ENCODE assay signal across 24 mouse cellular contexts in the genomic region with DNA sequence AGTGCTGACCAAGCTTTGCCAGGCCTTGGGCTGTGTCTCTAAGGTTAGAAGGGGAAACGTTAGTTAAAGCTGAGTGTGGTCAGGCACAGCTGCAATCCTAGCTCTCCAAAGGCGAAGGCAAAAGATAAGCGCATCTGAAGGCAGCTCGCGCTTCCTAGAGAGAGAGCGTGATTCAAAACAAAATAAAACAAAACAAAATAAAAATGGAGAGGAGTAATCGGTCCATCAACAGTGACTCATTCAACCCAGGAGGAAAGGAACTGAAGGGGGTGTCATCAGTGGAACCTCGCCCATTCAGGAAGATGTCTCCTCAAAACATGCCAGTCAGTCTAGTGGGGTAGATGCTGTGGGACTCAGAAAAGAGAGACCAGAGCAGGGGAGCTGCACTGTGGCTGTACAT. TPM values are rescaled to one million over a fixed set of nuclear protein-coding genes. Genes with fewer than 3 reads are reported as not detected.
DNase-seq lines count a peak whose midpoint lies in the region; ATAC-seq and TF ChIP-seq lines count a peak whose summit lies in the region.
"Had no signal": no experiment of that assay in that cellular context is flagged by ENCODE, and none has a peak within 500 bp of the region (broad histone marks: within the 10 kb centered on the region; RNA-seq: fewer than 3 reads in every experiment).

No protein-coding gene starts in this region.

- H3K9me3 ChIP-seq in MEL (replicated peaks; ENCODE audit: insufficient read depth, low read length), result no peaks in the 10 kb centered on the region
- no peaks in the 10 kb centered on the region for H3K9me3 ChIP-seq in stomach, postnatal 0 days (ENCODE audit: control insufficient read depth, low read length)
- H3K9me3 ChIP-seq: embryonic facial prominence, embryonic 10.5 days; forebrain, embryonic 13.5 days; G1E; heart, embryonic 13.5 days; hindbrain, embryonic 12.5 days had no signal

- H3K4me3 ChIP-seq in layer of hippocampus, adult 2 months, result no peak overlapping the region
- H3K4me3 ChIP-seq in MEL (ENCODE audit: control insufficient read depth in 1 of 2, insufficient read depth in 1 of 2, low read depth in 2 of 2, low read length in 2 of 2), result no peak overlapping the region
- no peak overlapping the region for H3K4me3 ChIP-seq in myocyte
- no peak overlapping the region for H3K4me3 ChIP-seq in stomach, postnatal 0 days (ENCODE audit: low read depth, low read length)
- H3K4me3 ChIP-seq: embryonic facial prominence, embryonic 10.5 days; forebrain, embryonic 13.5 days; heart, embryonic 13.5 days; hindbrain, embryonic 12.5 days had no signal

- H3K36me3 ChIP-seq in MEL (ENCODE audit: control insufficient read depth in 1 of 2, insufficient read depth in 2 of 2, low read length in 2 of 2) (peaks cover 0 to 29% of the 10 kb centered on the region in 2 experiments; a peak in 3 of 4 replicates), myocyte (ENCODE audit: control insufficient read depth, insufficient read depth) (no peaks in the 10 kb centered on the region)
- H3K36me3 ChIP-seq in stomach, postnatal 0 days (ENCODE audit: control insufficient read depth, insufficient read depth, low read length), result no peaks in the 10 kb centered on the region
- H3K36me3 ChIP-seq: embryonic facial prominence, embryonic 10.5 days; G1E; heart, embryonic 13.5 days; hindbrain, embryonic 12.5 days had no signal

- H3K27me3 ChIP-seq in MEL (ENCODE audit: control insufficient read depth in 1 of 2, insufficient read depth in 2 of 2, low read length in 2 of 2) (no peaks in the 10 kb centered on the region), myocyte (ENCODE audit: control insufficient read depth, insufficient read depth, insufficient read length) (no peaks in the 10 kb centered on the region)
- no peaks in the 10 kb centered on the region for H3K27me3 ChIP-seq in stomach, postnatal 0 days (ENCODE audit: control insufficient read depth, insufficient read depth, low read length)
- H3K27me3 ChIP-seq: forebrain, embryonic 13.5 days; heart, embryonic 13.5 days; hindbrain, embryonic 12.5 days had no signal

- no peak for DNase-seq in layer of hippocampus, adult 2 months (ENCODE audit: low spot score in 2 of 2)
- DNase-seq in layer of hippocampus, postnatal 36 days, result no peak
- DNase-seq in 416B (ENCODE audit: low read depth), result peak; percentile 81
- DNase-seq in MEL (ENCODE audit: low read depth, low spot score), result peak; percentile 77
- no peak for DNase-seq in stomach, postnatal 0 days (ENCODE audit: low spot score)
- DNase-seq in lung, postnatal 36 days, result no peak
- DNase-seq: adrenal gland, postnatal 14 days; cerebellum, adult 11-12 months; cerebellum, adult 9-11 months; cerebellum, postnatal 36 days; forebrain, postnatal 0 days; gastrocnemius, postnatal 25 days; heart, adult 11 months; heart, postnatal 36 days had no signal

- no peak; a peak in 1 of 4 replicates for TF ChIP-seq POLR2A in MEL (IDR thresholded peaks at IDR 0.05; ENCODE audit: control insufficient read depth in 1 of 2, insufficient read depth in 1 of 2, low read depth in 1 of 2, low read length in 2 of 2, poor library complexity in 1 of 2)
- no peak for TF ChIP-seq POLR2A in myocyte (IDR thresholded peaks at IDR 0.05; ENCODE audit: insufficient read length, low read depth)

- H3K4me1 ChIP-seq in MEL (ENCODE audit: control insufficient read depth in 1 of 2, insufficient read depth in 2 of 2, low read length in 2 of 2), result peaks cover 16 to 30% of the 10 kb centered on the region in 2 experiments
- H3K4me1 ChIP-seq in stomach, postnatal 0 days (replicated peaks; ENCODE audit: control insufficient read depth, insufficient read depth), result no peaks in the 10 kb centered on the region
- H3K4me1 ChIP-seq: embryonic facial prominence, embryonic 10.5 days; forebrain, embryonic 13.5 days; hindbrain, embryonic 12.5 days had no signal

- no peak for TF ChIP-seq RAD21 in MEL (IDR thresholded peaks at IDR 0.05; ENCODE audit: low read depth, low read length)

- TF ChIP-seq CTCF in layer of hippocampus, adult 2 months (conservative IDR thresholded peaks at IDR 0.05), result no peak
- no peak for TF ChIP-seq CTCF in MEL (IDR thresholded peaks at IDR 0.05 in 2 of 3, conservative IDR thresholded peaks at IDR 0.05 in 1 of 3; ENCODE audit: control insufficient read depth in 1 of 3, insufficient read depth in 1 of 3, low read depth in 2 of 3, low read length in 3 of 3, poor library complexity in 1 of 3, severe bottlenecking in 1 of 3)
- TF ChIP-seq CTCF in stomach, postnatal 0 days (IDR thresholded peaks at IDR 0.05; ENCODE audit: low read depth), result no peak

- peak overlapping the region; percentile 2 for H3K9ac ChIP-seq in MEL (ENCODE audit: control insufficient read depth, low read depth, low read length, poor library complexity, severe bottlenecking)
- no peak overlapping the region for H3K9ac ChIP-seq in stomach, postnatal 0 days (ENCODE audit: low read length)
- H3K9ac ChIP-seq: forebrain, embryonic 13.5 days; forebrain, postnatal 0 days; heart, embryonic 13.5 days; hindbrain, embryonic 12.5 days had no signal

- TF ChIP-seq EP300 in MEL (IDR thresholded peaks at IDR 0.05; ENCODE audit: low read depth in 1 of 2, low read length in 2 of 2), result no peak
- TF ChIP-seq EP300 in stomach, postnatal 0 days (optimal IDR thresholded peaks at IDR 0.05), result no peak

- no peak overlapping the region for H3ac ChIP-seq in myocyte (ENCODE audit: control insufficient read depth, insufficient read length)

- peak overlapping the region; percentile 62 for H3K4me2 ChIP-seq in myocyte (ENCODE audit: low read depth)
- no peak overlapping the region for H3K4me2 ChIP-seq in stomach, postnatal 0 days (replicated peaks; ENCODE audit: low read depth)
- H3K4me2 ChIP-seq: forebrain, embryonic 13.5 days; heart, embryonic 13.5 days; hindbrain, embryonic 12.5 days had no signal

- ATAC-seq in stomach, postnatal 0 days (ENCODE audit: low FRiP score, low TSS enrichment), result no peak
- ATAC-seq: forebrain, embryonic 13.5 days; forebrain, postnatal 0 days; hindbrain, embryonic 16.5 days had no signal

- 82% methylated on average over 8 of the region's 8 CpGs for WGBS in stomach, postnatal 0 days

- peaks cover 24% of the 10 kb centered on the region for H3K79me2 ChIP-seq in MEL (ENCODE audit: control insufficient read depth, insufficient read depth, low read length, poor library complexity)
- no peaks in the 10 kb centered on the region for H3K79me2 ChIP-seq in myocyte (ENCODE audit: control insufficient read depth, insufficient read depth)

- H3K27ac ChIP-seq in layer of hippocampus, adult 2 months, result peak overlapping the region; percentile 18; the same call in 1 of the 2 replicates
- peak overlapping the region; percentile 89 for H3K27ac ChIP-seq in MEL (ENCODE audit: control insufficient read depth, low read depth, low read length)
- H3K27ac ChIP-seq in stomach, postnatal 0 days (replicated peaks), result no peak overlapping the region
- H3K27ac ChIP-seq: embryonic facial prominence, embryonic 10.5 days; forebrain, embryonic 13.5 days; heart, embryonic 13.5 days; hindbrain, embryonic 12.5 days had no signal

TF ChIP-seq in MEL, 35 proteins besides CTCF, POLR2A, EP300 and RAD21 (continues in another document):
- TF ChIP-seq GATA1 (IDR thresholded peaks at IDR 0.05; ENCODE audit: low read depth, low read length) (peak; percentile 75), JUND (IDR thresholded peaks at IDR 0.05; ENCODE audit: low read depth, low read length) (no peak)

TF ChIP-seq in myocyte, 11 proteins besides CTCF, POLR2A, EP300 and RAD21 (continues in another document):
- TF ChIP-seq MYOG (IDR thresholded peaks at IDR 0.05; ENCODE audit: control insufficient read depth in 1 of 3, insufficient read depth in 1 of 3, insufficient read length in 2 of 3, low read depth in 2 of 3), result peak in 1 of 3 experiments; percentile 14

RNA-seq across cellular contexts. Expression of gene Zg16, which starts 4.9 kb away (rescaled TPM):
- not detected for total RNA-seq in layer of hippocampus, adult 2 months (2021)
- not detected for total RNA-seq in layer of hippocampus, postnatal 36 days (2021)
- total RNA-seq in MEL (2012; rRNA removed), result 57.1 and 89.3 TPM in 2 replicates
- polyA plus RNA-seq in MEL (2012; ENCODE audit: insufficient read depth in 1 of 2, insufficient read length in 2 of 2, low read depth in 1 of 2, low replicate concordance in 2 of 2, missing spikeins in 1 of 2), result 10 to 100 TPM in 1 of 2 experiments, not detected in 1; 50.4 TPM
- not detected for polyA plus RNA-seq in myocyte (2012; fragmentation: generic; extraction: Trizol)
- 1.8 and 2.0 TPM in 2 replicates for polyA plus RNA-seq in stomach, postnatal 0 days (2015; fragmentation: Nextera tagmentation; extraction: Ambion mirVana)
- total RNA-seq: adrenal gland, postnatal 14 days; forebrain, postnatal 0 days; gastrocnemius, adult 18-20 months; gastrocnemius, postnatal 25 days; heart, postnatal 36 days had no signal
- polyA plus RNA-seq: embryonic facial prominence, embryonic 10.5 days; embryonic facial prominence, embryonic 14.5 days; forebrain, embryonic 13.5 days; forebrain, postnatal 0 days; G1E; heart, embryonic 13.5 days; heart, postnatal 0 days; hindbrain, embryonic 12.5 days; hindbrain, embryonic 16.5 days had no signal

RNA-seq across cellular contexts. Expression of gene AI467606, which starts 8.9 kb away (rescaled TPM):
- total RNA-seq in layer of hippocampus, adult 2 months (2021), result 1 to 10 TPM; 1.0 to 2.0 TPM
- 1 to 10 TPM in 1 of 2 experiments, under 1 TPM in 1; 0.92 to 1.1 TPM for total RNA-seq in layer of hippocampus, postnatal 36 days (2021)
- total RNA-seq in MEL (2012; rRNA removed), result 51.1 and 54.9 TPM in 2 replicates
- polyA plus RNA-seq in MEL (2012; ENCODE audit: insufficient read depth in 1 of 2, insufficient read length in 2 of 2, low read depth in 1 of 2, low replicate concordance in 2 of 2, missing spikeins in 1 of 2) (100 to 1,000 TPM in 1 of 2 experiments, 10 to 100 TPM in 1; 79.4 to 101 TPM), myocyte (2012; fragmentation: generic; extraction: Trizol) (45.0 TPM)
- 4.0 and 4.1 TPM in 2 replicates for polyA plus RNA-seq in stomach, postnatal 0 days (2015; fragmentation: Nextera tagmentation; extraction: Ambion mirVana)

RNA-seq across cellular contexts. Expression of gene Qprt, which starts 39.8 kb away (rescaled TPM):
- not detected for total RNA-seq in layer of hippocampus, adult 2 months (2021)
- total RNA-seq in layer of hippocampus, postnatal 36 days (2021), result under 1 TPM; 0.32 to 0.66 TPM
- total RNA-seq in MEL (2012; rRNA removed), result 2.5 and 2.7 TPM in 2 replicates
- polyA plus RNA-seq in MEL (2012; ENCODE audit: insufficient read depth in 1 of 2, insufficient read length in 2 of 2, low read depth in 1 of 2, low replicate concordance in 2 of 2, missing spikeins in 1 of 2) (1 to 10 TPM in 1 of 2 experiments, not detected in 1; 3.7 TPM), myocyte (2012; fragmentation: generic; extraction: Trizol) (0.04 TPM)
- 0.89 and 1.4 TPM in 2 replicates for polyA plus RNA-seq in stomach, postnatal 0 days (2015; fragmentation: Nextera tagmentation; extraction: Ambion mirVana)
- total RNA-seq: heart, postnatal 36 days had no signal

RNA-seq across cellular contexts. Expression of gene Kif22, which starts 40.0 kb away (rescaled TPM):
- 1 to 10 TPM; 4.1 to 9.9 TPM for total RNA-seq in layer of hippocampus, adult 2 months (2021)
- total RNA-seq in layer of hippocampus, postnatal 36 days (2021), result 1 to 10 TPM; 6.9 to 7.3 TPM
- 57.7 and 75.7 TPM in 2 replicates for total RNA-seq in MEL (2012; rRNA removed)
- polyA plus RNA-seq in MEL (2012; ENCODE audit: insufficient read depth in 1 of 2, insufficient read length in 2 of 2, low read depth in 1 of 2, low replicate concordance in 2 of 2, missing spikeins in 1 of 2), result 100 to 1,000 TPM; 119 to 298 TPM
- 29.9 TPM for polyA plus RNA-seq in myocyte (2012; fragmentation: generic; extraction: Trizol)
- 20.8 and 24.4 TPM in 2 replicates for polyA plus RNA-seq in stomach, postnatal 0 days (2015; fragmentation: Nextera tagmentation; extraction: Ambion mirVana)

RNA-seq across cellular contexts. Expression of gene Spn, which starts 55.4 kb away (rescaled TPM):
- under 1 TPM; 0.64 to 0.72 TPM for total RNA-seq in layer of hippocampus, adult 2 months (2021)
- under 1 TPM; 0.50 to 0.73 TPM for total RNA-seq in layer of hippocampus, postnatal 36 days (2021)
- total RNA-seq in MEL (2012; rRNA removed), result 169 and 182 TPM in 2 replicates
- polyA plus RNA-seq in MEL (2012; ENCODE audit: insufficient read depth in 1 of 2, insufficient read length in 2 of 2, low read depth in 1 of 2, low replicate concordance in 2 of 2, missing spikeins in 1 of 2) (100 to 1,000 TPM; 135 to 184 TPM), myocyte (2012; fragmentation: generic; extraction: Trizol) (21.7 TPM)
- 0.21 and 0.22 TPM in 2 replicates for polyA plus RNA-seq in stomach, postnatal 0 days (2015; fragmentation: Nextera tagmentation; extraction: Ambion mirVana)
- polyA plus RNA-seq: hindbrain, embryonic 12.5 days; hindbrain, embryonic 16.5 days had no signal

Comparison
In these comparisons a context has a peak if more than half of its experiments do, and no peak if none do; other contexts are left out.
1. DNase-seq: peak in 416B (single experiment) and MEL (single experiment); none in layer of hippocampus, adult 2 months (0 of 2), layer of hippocampus, postnatal 36 days (0 of 2), stomach, postnatal 0 days (single experiment) and lung, postnatal 36 days (single experiment).
2. RNA of gene Zg16, which starts 4.9 kb away (total RNA-seq): 57.1 to 89.3 TPM in MEL; not detected in layer of hippocampus, postnatal 36 days and not detected in layer of hippocampus, adult 2 months; every median in the first group is over 10 times any median in the second.
3. RNA of gene AI467606, which starts 8.9 kb away (total RNA-seq): 51.1 to 54.9 TPM in MEL; 1.0 to 2.0 TPM in layer of hippocampus, adult 2 months and 0.92 to 1.1 TPM in layer of hippocampus, postnatal 36 days; every median in the first group is over 10 times any median in the second.